Mouse (Mus musculus) mouse embryonic stem cell (cell line): ENCODE measurements around the gene Ap2s1.
"Not testable (repeated sequence)": the region's sequence is repeated elsewhere in the genome, so short reads cannot be mapped to it uniquely, and the experiment has no call there.

ENCODE experiments used
- in situ Hi-C, 2 experiments: fragments of 300-500 bp; cut with MboI; formaldehyde crosslinking; loops; 1 replicate in 1 of 2; 3 replicates in 1 of 2; pipeline ENCODE4 v1.14.3; 2019 to 2020; ENCODE audit warnings: low sequenced_read_pairs in 2 of 2, low pct_unique_long_range_greater_than_20kb in 1 of 2, mixed read lengths in 1 of 2; ENCODE audit not compliant: unreplicated experiment in 1 of 2

The Ap2s1 gene

DNA sequence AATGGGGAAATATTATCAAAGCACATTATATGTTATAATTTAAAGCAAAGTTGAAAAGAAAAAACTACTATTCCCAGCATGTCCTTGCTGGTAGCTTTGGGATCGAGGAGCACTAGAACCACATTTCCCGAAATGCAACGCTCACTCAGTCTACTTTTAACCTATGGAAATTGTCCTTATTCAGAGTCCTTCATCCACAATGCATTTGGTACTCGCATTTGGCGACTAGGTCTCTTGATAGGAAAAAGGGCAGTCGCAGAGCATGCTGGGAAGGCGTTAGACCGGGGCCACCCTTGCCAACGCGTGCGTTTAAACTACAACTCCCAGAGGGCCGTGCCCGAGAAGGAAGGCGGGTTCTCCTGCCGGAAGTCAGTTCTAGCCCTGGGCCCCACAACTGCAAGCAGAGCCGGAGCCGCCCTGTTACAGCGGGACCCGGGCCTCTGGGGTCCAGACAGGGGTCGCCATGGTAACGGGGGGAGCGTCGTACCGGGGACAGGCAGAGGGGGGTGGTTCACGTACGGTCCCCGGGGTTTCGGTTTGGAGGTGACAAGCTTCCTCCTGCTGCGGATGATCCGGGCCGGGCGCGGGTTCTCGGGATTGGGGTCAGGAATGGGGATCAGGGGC lies at the start of gene Ap2s1:
Gene Ap2s1, plus strand, starts transcription at position 338 of the 624 bp plus-strand sequence.
- in situ Hi-C loops, result no loop called here

DNA sequence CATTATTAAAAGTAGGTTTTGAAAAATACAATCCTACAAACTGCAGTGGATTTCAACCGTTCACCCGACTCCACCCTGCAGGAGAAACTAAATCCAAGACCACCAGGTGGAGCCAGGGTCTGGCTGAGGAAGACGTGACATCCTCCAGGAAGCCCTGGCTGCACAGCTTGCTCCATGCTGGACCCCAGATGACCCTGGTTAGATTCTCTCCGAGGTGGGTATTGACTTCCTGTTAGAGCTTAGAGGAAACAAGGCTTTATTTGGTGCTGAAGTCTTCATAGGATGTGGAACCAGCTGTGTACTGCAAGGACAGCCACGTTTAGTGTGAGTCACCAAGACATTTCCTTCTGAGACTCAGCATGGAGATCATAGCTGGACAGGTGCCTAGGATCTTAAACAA lies 49.0 kb upstream of the Ap2s1 start:
- in situ Hi-C loops, result no loop called here

DNA sequence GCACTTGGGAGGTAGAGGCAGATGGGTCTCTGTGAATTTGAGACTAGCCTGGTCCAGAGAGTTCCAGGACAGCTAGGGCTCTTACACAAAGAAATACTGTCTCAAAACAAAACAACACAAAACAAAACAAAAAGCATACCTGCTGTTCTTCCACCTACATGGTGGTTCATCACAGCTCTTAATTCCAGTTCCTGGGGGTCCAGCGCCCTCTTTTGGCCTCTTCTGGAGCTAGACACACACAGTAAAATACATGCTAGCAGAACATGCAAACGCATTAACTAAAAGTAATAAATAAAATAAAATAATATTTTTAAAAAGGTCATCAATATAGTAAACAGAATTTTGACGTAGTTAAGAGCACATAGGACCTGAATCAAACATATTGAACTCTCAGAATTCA lies 43.2 kb upstream of the Ap2s1 start:
- in situ Hi-C loops, result loop anchor here in 1 of 2 experiments (10.0 kb wide), 1 partner anchor 60 kb away; no protein-coding TSS in a partner anchor

DNA sequence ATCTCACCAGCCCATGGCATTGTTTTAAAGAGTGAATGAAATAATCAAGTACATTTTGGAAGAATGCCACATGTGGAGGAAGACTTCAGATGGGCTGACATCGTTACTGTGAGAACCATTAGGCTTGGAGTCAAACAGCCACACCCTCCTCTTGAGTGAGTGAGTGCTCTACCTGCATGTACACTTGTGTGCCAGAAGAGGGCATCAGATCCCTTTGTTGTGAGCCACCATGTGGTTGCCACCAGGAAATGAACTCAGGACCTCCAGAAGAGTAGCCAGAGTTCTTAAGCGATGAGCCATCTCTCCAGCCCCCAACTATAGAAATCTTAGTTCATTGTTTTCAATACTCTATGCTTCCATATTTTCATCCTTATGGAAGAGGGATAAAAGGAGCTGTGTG lies 39.2 kb upstream of the Ap2s1 start:
- in situ Hi-C loops, result loop anchor here in 1 of 2 experiments (10.0 kb wide), 1 partner anchor 64 kb away; no protein-coding TSS in a partner anchor

DNA sequence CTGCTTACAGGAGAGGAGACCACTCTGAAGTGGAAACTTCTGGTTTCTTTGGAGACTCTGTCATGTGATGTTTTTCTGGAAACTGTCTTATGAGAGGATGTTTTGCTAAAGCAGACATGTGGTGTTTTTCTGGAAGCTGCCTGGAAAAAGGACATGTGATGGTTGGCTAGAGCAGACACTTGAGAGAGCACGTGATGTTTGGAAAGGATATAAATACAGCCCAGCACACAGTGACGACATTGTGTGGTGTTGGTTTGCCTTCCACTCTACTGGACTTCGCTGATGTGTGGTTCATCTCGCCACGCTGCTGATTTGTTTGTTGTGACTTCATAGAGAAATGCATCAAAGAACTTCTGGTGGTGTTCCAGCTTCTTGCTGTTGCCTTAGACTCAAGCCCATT lies 37.6 kb upstream of the Ap2s1 start:
- in situ Hi-C loops, result no loop called here

DNA sequence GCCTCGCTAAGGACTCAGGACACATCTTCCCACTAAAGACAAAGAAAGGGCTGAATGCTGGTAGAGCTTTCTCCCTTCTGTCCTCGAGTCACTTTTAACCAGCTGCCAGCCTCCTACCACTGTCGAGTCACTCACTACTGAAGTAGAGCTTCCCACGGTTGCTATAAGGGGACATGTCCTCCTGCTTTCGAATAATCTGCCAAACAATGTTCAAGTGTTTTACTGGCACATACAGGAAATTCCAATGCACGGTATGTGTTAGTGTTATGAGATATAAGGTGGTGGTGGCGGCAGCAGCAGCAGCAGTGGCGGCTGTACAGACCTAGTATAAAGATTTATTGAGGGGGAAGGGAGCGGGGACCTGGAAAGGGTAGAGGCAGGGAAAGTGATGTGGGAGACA lies 31.8 kb upstream of the Ap2s1 start:
- in situ Hi-C loops, result no loop called here

DNA sequence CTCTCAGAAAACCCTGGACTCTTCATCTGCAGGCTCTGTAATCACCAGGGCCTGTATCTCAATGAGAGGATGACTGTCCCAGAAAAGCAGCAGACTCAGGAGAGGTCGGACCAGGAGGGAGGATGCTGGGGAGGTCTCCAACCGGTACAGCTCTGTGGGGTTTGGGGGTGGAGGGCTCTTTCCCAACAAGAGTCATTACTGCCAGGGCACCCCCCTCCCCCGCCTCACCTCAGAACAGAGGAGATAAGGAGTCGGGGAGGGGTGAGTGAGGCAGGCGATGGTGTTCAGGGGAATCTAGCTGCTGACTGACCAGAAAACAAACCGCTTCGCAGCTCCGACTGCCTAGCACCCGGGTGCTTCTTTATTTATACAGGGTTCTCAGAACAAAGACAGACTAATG lies 30.0 kb upstream of the Ap2s1 start:
- in situ Hi-C loops, result no loop called here

DNA sequence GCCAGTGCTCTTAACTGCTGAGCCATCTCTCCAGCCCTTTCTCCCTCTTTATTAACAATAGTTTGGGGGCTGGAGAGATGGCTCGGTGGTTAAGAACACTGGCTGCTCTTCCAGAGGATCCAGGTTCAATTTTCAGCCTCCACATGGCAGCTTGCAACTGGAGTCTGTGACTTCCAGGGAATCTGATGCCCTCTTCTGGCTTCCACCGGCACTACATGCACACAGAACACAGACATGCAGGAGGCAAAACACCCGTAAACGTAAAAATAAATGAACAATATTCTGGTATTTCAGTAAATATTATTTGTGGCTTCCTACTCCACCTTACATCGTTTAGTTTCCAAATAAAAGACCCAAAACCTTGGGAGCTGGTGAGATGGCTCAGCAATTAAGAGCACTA lies 27.6 kb upstream of the Ap2s1 start:
- in situ Hi-C loops, result no loop called here

DNA sequence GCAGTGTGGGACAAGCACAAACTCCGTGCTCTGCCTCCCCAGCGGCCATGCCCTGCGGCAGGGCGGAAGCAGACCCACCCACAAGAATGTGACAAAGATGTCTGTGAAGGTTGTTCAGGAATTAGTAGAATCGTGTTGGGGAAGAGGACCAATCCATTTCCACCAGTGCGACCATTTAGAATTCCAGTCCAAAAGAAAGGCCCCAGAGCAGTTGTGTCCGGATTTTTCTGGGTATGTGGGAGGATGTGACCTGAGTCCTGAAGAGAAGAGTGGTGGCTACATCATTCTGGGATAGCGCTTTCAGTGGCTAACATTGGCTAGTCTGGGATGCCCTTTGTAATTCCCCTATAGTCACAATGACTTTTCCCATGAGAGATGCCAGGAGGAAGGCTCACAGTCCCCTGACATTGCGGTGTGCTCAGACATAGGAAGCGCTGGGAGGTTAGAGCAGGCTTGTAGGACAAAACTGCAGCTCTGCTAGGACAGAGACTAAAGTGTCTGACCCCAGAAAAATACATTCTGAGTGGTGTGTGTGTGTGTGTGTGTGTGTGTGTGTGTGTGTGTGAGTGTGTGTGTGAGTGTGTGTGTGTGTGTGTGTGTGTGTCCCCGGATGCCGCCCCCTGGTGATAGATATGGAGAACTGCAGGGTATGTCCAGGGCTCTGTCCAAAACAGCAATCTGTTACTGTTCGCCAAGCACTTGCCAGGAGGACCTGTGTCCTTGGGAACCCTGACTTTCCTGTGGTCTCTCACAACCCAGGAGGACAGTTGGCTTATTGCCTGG lies 25.4 kb upstream of the Ap2s1 start:
- in situ Hi-C loops, result no loop called here

DNA sequence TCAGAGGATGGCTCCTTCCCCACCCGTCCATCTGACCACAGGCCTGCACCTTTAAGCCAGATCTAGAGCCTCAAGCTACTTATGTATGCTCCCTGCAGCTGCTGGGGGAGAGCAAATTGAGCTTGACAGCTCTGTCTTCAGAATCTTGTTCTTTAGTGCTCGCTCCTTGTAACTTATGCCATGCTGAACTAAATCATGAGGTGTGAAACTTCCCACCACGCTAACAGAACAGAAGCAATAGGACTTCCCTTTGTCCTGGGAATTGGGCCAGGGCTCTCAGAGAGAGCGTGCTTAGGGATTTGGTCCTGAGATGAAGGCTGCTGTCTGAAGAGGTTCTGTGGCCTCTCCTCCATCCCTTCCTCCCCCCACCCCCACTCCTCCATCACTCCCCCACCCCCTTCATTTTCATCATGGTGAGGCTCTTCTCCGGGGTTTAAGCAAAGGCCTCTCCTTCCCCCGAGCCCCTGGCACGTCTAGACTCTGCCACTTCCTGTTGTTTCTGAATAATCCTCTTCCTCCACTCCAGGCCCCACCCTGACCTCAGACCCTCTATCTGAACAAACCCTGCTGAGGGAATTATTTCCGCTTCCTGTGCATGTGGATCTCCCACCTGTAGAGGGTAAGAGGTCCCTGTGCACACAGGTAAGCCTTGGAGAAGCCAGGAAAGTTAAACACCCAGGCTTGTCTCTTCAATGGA lies 21.6 kb upstream of the Ap2s1 start:
- in situ Hi-C loops, result not testable (repeated sequence)

DNA sequence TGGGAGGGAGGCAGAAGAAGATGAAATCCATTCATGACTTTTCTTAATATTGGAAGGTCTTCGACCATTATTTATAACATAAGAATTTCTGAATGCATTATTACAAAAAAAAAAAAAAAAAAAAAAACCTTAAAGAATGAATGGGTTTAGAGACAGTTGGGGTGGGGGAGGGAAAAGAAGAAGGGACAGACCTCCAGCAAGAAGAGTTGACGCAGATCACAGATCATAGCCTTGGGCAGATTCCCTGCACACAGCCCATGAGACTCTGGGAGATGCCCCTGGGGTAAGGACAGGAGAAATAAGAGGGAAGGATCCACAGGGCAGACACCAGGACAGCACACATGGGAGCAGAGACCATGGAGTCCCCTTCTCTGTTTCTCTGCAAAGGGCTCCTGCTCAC lies 16.6 kb upstream of the Ap2s1 start, which contains the start of gene Ceacam9:
Gene Ceacam9, plus strand, starts transcription at position 301 of the 400 bp plus-strand sequence.
- in situ Hi-C loops, result no loop called here

DNA sequence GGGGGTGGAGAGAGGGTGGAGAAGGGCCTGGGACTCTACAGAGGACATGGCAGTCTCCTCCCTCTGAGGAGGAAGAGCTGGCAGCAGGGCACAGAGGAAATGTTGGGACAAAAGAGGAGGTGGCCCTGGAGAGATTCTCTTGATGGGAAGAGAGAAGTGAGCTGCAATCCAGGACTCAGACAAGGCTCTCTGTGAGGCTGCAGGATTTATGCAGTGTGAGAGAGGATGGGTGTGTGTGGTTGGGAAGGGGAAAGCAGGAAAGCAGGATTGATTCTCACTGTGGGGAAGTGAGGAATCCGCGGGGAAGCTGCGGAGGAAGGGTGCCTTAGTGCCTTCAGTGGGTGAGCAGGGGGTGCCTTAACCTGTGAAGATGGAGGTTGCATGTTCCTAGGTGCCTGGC lies 15.7 kb upstream of the Ap2s1 start:
- in situ Hi-C loops, result not testable (repeated sequence)

DNA sequence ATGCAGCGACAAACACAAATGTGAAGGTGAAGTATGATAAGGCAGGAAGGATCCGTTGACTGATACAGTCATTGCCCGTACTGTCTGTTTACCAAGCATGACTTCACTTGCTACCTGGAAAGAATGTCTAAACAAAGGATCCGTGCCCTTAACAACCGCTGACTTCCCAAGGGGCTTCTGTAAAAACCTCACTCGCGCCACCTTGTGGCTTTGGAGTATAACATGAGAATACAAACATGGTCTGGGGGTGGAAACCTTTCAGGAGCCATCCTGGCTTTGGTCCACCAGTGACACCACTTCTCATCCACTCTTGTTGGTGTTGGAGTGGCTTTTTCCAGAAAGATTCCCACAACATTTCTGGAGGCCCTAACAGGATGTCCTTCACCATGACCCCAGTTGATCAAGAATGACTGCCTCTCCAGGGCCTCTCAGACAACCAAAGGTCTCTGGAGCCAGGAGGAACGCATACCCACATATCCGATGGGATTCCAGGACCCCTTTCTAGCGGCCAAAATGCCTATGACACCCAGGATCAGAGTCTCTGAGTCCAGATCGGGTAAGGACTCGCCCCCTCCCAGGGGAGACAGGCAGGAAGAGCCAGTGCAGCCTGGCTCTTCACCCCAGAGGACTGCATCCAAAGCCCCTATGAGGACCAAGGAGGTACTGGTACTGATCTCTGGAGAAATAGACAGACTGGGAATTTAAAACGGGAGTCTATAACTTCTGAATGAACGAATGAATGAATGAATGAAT lies 9.4 kb upstream of the Ap2s1 start:
- in situ Hi-C loops, result no loop called here

DNA sequence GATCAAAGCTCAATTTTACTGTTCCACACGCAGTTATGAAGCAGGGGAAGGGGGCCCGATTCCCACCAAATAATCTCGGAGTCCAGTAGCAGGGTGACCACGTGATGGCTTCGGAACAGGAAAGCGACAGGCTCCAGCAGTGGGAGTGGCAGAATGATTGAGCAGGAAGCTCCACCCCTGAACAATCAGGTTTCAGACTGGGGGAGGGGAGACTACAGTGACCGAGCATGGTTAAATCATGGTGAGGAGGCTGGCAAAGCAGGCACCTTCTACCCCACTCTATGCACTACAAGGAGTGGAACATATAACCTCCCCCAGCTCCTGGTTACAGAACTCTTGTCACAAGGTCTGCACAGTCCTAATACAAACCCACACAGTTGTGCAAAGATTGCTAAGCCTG lies 8.6 kb upstream of the Ap2s1 start:
- in situ Hi-C loops, result not testable (repeated sequence)

DNA sequence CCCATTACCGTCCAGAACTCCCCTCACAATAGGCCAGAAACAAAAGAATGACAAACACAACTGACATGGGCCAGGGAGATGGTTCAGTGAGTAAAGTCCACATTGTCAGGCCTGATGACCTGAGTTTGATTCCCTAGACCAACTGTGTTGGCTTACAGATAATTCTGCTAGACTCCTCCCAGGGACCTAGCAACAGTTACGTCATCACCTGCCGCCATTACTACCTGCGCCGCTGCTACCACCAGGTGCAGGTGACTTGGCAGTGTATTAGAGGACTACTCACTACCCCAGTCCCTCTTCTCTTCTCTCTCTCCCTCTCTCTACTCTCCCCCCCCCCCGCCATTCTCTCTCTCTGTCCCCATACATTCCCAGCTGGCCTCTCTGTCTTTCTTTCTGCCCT lies 7.4 kb upstream of the Ap2s1 start:
- in situ Hi-C loops, result no loop called here

DNA sequence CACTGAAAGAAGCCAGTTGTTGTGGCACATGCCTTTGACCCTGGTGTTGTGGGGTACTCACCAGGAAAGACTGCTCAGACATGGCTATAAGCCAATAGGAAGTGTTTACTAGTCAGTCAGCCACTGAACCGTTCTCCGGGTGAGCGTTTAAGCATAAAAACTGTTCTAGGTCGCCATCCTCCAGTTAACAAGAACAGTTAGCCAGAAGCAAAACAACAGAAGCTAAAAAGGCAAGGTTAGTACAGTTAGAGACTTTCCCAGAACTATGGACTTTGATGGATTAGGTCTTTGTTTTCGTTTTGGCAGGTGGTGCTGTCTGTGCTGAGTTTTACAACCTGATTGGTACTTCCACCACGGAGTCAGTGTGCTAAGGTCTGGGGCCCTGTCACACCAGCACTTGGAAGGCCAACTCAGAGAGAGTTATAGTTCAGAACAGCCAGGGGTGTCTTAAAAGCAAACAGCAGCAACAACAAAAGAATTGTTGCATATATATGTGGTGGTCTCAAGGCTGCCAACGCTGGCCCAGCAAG lies 6.3 kb upstream of the Ap2s1 start:
- in situ Hi-C loops, result no loop called here

DNA sequence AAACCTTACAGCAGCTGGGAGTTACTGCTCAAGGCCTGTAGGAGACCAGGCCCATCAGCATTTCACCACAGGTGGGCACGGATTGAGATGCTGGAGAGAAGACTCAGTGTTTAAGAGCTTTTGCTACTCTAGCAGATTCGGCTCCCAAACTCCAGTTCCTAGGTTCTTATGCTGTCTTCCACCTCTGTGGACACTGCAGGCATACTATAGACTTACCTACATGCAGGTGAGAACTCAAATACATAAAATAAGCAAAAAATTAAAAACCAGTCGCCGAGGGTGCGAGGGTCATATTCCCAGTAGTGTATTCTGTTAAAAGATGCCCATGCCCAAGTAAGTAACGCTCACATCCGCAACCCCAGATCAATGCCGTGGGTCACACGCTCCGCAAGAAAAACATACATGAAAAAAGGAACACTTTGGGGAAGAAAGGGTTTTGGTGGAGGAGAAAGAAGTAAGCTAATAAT lies 571 bp upstream of the Ap2s1 start:
- in situ Hi-C loops, result no loop called here

DNA sequence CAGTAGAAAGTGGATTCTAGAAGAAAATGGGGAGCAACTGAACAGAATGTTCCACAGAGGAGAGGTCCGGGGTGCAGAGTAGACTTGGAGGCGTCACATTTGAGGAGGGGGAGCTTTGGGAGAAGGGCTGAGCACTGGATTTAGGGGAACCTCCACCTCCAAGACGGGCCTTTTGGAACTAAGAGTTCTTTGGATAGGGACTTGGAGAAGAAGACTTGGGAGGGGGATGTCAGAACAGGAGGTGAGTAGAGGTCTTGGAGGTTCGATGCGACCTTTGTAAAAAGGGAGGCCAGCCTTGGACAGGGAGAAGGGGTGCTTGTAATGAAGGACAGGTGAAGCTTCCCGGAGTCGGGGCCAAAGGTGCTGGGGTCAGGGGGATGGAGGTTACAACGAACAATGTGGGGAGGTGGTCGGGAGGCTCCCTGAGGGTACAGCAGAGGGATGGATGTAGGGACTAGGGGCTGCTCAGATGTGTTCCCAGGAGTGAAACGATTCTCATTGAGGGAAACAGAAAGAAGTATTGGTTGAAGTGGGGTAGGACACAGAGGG lies 920 bp downstream of the Ap2s1 start:
- in situ Hi-C loops, result no loop called here
